Mouse (Mus musculus): Measurements from ENCODE around the gene Nudt8. TPM values are rescaled to one million over a fixed set of nuclear protein-coding genes. Genes with fewer than 3 reads are reported as not detected.
"Not testable (repeated sequence)": the region's sequence is repeated elsewhere in the genome, so short reads cannot be mapped to it uniquely, and the experiment has no call there.

The Nudt8 gene
- polyA plus RNA-seq, 1 experiment from 2014 or later, result 23.5 TPM

DNA sequence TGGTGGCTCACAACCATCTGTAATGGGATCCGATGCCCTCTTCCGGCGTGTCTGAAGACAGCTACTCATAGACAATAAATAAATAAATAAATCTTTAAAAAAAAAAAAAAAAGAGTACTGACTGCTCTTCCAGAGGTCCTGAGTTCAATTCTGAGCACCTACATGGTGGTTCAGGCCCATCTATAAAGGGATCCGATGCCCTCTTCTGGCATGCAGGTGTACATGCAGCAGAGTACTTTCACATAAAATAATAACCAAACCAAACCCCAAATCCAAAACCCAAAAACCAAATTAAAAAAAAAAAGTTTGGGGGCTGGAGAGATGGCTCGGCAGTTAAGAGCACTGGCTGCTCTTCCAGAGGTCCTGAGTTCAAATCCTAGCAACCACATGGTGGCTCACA is 48.7 kb downstream of the Nudt8 start:
- not testable (repeated sequence) for ATAC-seq (ENCODE audit: low FRiP score); H3K4me3 ChIP-seq (replicated peaks; ENCODE audit: low read length)
- WGBS, result 89% methylated on average over 5 of the region's 5 CpGs

DNA sequence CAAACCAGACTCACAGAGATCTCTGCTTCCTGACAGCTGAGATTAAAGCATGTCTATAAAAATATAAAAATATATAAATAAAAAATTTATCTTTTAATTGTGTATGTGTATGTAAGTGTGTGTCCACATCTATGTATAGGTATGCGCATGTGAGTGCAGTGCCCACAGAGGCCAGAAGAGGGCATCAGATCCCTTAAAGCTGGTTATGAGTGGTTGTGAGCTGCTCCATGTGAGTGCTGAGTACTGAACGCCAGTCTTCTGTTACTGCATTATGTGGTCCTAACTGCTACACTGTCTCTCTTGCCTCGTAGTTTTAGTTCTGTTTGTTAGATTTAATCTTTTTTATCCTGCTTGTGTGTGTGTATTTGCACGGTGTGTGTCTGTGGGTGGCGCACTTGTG is 50.6 kb downstream of the Nudt8 start:
- H3K9me3 ChIP-seq (ENCODE audit: control insufficient read depth, low read length), result no peaks in the 10 kb centered on the region
- H3K36me3 ChIP-seq (replicated peaks; ENCODE audit: control insufficient read depth, insufficient read depth), result no peaks in the 10 kb centered on the region
- DNase-seq (ENCODE audit: low spot score), result no peak
- no peak for ATAC-seq (ENCODE audit: low FRiP score)
- no peaks in the 10 kb centered on the region for H3K27me3 ChIP-seq (ENCODE audit: control insufficient read depth, insufficient read depth, low read length)
- H3K4me3 ChIP-seq (replicated peaks; ENCODE audit: low read length), result no peak overlapping the region
- no peak overlapping the region for H3K9ac ChIP-seq
- H3K27ac ChIP-seq, result no peak overlapping the region
- 96% methylated on average over 5 of the region's 5 CpGs for WGBS
- no peaks in the 10 kb centered on the region for H3K4me1 ChIP-seq (replicated peaks; ENCODE audit: control insufficient read depth, insufficient read depth, low read length)
- H3K4me2 ChIP-seq (replicated peaks), result no peak overlapping the region

More for the DNA sequence above, 48.7 kb downstream of the Nudt8 start:
- H3K9ac ChIP-seq; H3K36me3 ChIP-seq (replicated peaks; ENCODE audit: control insufficient read depth, insufficient read depth); H3K4me1 ChIP-seq (replicated peaks; ENCODE audit: control insufficient read depth, insufficient read depth, low read length); DNase-seq (ENCODE audit: low spot score); H3K4me2 ChIP-seq (replicated peaks); H3K27ac ChIP-seq; H3K27me3 ChIP-seq (ENCODE audit: control insufficient read depth, insufficient read depth, low read length); H3K9me3 ChIP-seq (ENCODE audit: control insufficient read depth, low read length): not testable (repeated sequence)

Other genes with a start within 250 kb of the Nudt8 start
- 56.9 and 57.9 TPM in 2 replicates for gene Kmt5b, start 233.2 kb upstream of the Nudt8 start, polyA plus RNA-seq (2014; fragmentation: Nextera tagmentation; extraction: Ambion mirVana)
- gene Chka, start 148.8 kb upstream of the Nudt8 start, polyA plus RNA-seq (2014; fragmentation: Nextera tagmentation; extraction: Ambion mirVana), result 54.7 and 60.8 TPM in 2 replicates
- 11.6 and 13.3 TPM in 2 replicates for gene Tcirg1, start 93.4 kb upstream of the Nudt8 start, polyA plus RNA-seq (2014; fragmentation: Nextera tagmentation; extraction: Ambion mirVana)
- 310 and 332 TPM in 2 replicates for gene Ndufs8, start 87.8 kb upstream of the Nudt8 start, polyA plus RNA-seq (2014; fragmentation: Nextera tagmentation; extraction: Ambion mirVana)
- gene Aldh3b1, start 70.8 kb upstream of the Nudt8 start, polyA plus RNA-seq (2014; fragmentation: Nextera tagmentation; extraction: Ambion mirVana), result 2.4 and 3.3 TPM in 2 replicates
- gene Unc93b1, start 65.4 kb upstream of the Nudt8 start, polyA plus RNA-seq (2014; fragmentation: Nextera tagmentation; extraction: Ambion mirVana), result 9.7 and 10.4 TPM in 2 replicates
- not detected in 2 replicates for gene Aldh3b3, start 41.9 kb upstream of the Nudt8 start, polyA plus RNA-seq (2014; fragmentation: Nextera tagmentation; extraction: Ambion mirVana)
- 0.13 and 0.32 TPM in 2 replicates for gene Aldh3b2, start 28.3 kb upstream of the Nudt8 start, polyA plus RNA-seq (2014; fragmentation: Nextera tagmentation; extraction: Ambion mirVana)
- gene Acy3, start 14.0 kb upstream of the Nudt8 start, polyA plus RNA-seq (2014; fragmentation: Nextera tagmentation; extraction: Ambion mirVana), result 2.1 and 3.6 TPM in 2 replicates
- 0.46 TPM in 2 replicates for gene Tbx10, start 7.8 kb upstream of the Nudt8 start, polyA plus RNA-seq (2014; fragmentation: Nextera tagmentation; extraction: Ambion mirVana)
- gene Gm49405, start within 50 bp of the Nudt8 start, polyA plus RNA-seq (2014; fragmentation: Nextera tagmentation; extraction: Ambion mirVana), result 2.7 and 3.4 TPM in 2 replicates
- 4.1 and 5.0 TPM in 2 replicates for gene Doc2g, start 2.7 kb downstream of the Nudt8 start, polyA plus RNA-seq (2014; fragmentation: Nextera tagmentation; extraction: Ambion mirVana)
- gene Ndufv1, start 12.2 kb downstream of the Nudt8 start, polyA plus RNA-seq (2014; fragmentation: Nextera tagmentation; extraction: Ambion mirVana), result 242 and 259 TPM in 2 replicates
- 477 and 497 TPM in 2 replicates for gene Gstp1, start 37.4 kb downstream of the Nudt8 start, polyA plus RNA-seq (2014; fragmentation: Nextera tagmentation; extraction: Ambion mirVana)
- gene Gstp2, start 45.4 kb downstream of the Nudt8 start, polyA plus RNA-seq (2014; fragmentation: Nextera tagmentation; extraction: Ambion mirVana), result 1.7 TPM in 1 of 2 replicates, not detected in the other
- gene Gstp3, start 59.0 kb downstream of the Nudt8 start, polyA plus RNA-seq (2014; fragmentation: Nextera tagmentation; extraction: Ambion mirVana), result not detected in 2 replicates
- not detected in 2 replicates for gene Cabp2, start 81.0 kb downstream of the Nudt8 start, polyA plus RNA-seq (2014; fragmentation: Nextera tagmentation; extraction: Ambion mirVana)
- gene Cdk2ap2, start 96.6 kb downstream of the Nudt8 start, polyA plus RNA-seq (2014; fragmentation: Nextera tagmentation; extraction: Ambion mirVana), result 79.2 and 82.1 TPM in 2 replicates
- gene Pitpnm1, start 99.4 kb downstream of the Nudt8 start, polyA plus RNA-seq (2014; fragmentation: Nextera tagmentation; extraction: Ambion mirVana), result 70.0 and 74.7 TPM in 2 replicates
- 93.8 and 99.7 TPM in 2 replicates for gene Aip, start 125.3 kb downstream of the Nudt8 start, polyA plus RNA-seq (2014; fragmentation: Nextera tagmentation; extraction: Ambion mirVana)
- gene Gpr152, start 139.2 kb downstream of the Nudt8 start, polyA plus RNA-seq (2014; fragmentation: Nextera tagmentation; extraction: Ambion mirVana), result not detected in 2 replicates
- 0.11 and 0.26 TPM in 2 replicates for gene Cabp4, start 143.5 kb downstream of the Nudt8 start, polyA plus RNA-seq (2014; fragmentation: Nextera tagmentation; extraction: Ambion mirVana)
- 102 TPM in 2 replicates for gene Coro1b, start 148.0 kb downstream of the Nudt8 start, polyA plus RNA-seq (2014; fragmentation: Nextera tagmentation; extraction: Ambion mirVana)
- 0.44 and 0.68 TPM in 2 replicates for gene Ptprcap, start 153.0 kb downstream of the Nudt8 start, polyA plus RNA-seq (2014; fragmentation: Nextera tagmentation; extraction: Ambion mirVana)
- gene Rps6kb2, start 162.8 kb downstream of the Nudt8 start, polyA plus RNA-seq (2014; fragmentation: Nextera tagmentation; extraction: Ambion mirVana), result 35.8 and 39.7 TPM in 2 replicates
- gene Carns1, start 174.9 kb downstream of the Nudt8 start, polyA plus RNA-seq (2014; fragmentation: Nextera tagmentation; extraction: Ambion mirVana), result 5.3 and 6.0 TPM in 2 replicates
- gene Tbc1d10c, start 190.7 kb downstream of the Nudt8 start, polyA plus RNA-seq (2014; fragmentation: Nextera tagmentation; extraction: Ambion mirVana), result 0.43 and 0.68 TPM in 2 replicates
- 581 and 604 TPM in 2 replicates for gene Ppp1ca, start 191.5 kb downstream of the Nudt8 start, polyA plus RNA-seq (2014; fragmentation: Nextera tagmentation; extraction: Ambion mirVana)
- gene Rad9a, start 201.1 kb downstream of the Nudt8 start, polyA plus RNA-seq (2014; fragmentation: Nextera tagmentation; extraction: Ambion mirVana), result 19.4 and 22.5 TPM in 2 replicates
- 0.51 and 0.53 TPM in 2 replicates for gene Clcf1, start 213.7 kb downstream of the Nudt8 start, polyA plus RNA-seq (2014; fragmentation: Nextera tagmentation; extraction: Ambion mirVana)
- gene AC109138.7, start 213.8 kb downstream of the Nudt8 start, polyA plus RNA-seq (2014; fragmentation: Nextera tagmentation; extraction: Ambion mirVana), result not detected in 2 replicates
- 18.8 and 20.4 TPM in 2 replicates for gene Pold4, start 231.3 kb downstream of the Nudt8 start, polyA plus RNA-seq (2014; fragmentation: Nextera tagmentation; extraction: Ambion mirVana)

All from hindbrain, embryonic 14.5 days (tissue).